Mouse (Mus musculus) ES-Bruce4 (cell line): ENCODE data around the gene Tiprl. TPM values are rescaled to one million over a fixed set of nuclear protein-coding genes. Genes with fewer than 3 reads are reported as not detected.

Experiments
- H3K27ac ChIP-seq: 2 replicates; pipeline ENCODE4 v1.5.1; 2012; ENCODE audit warnings: low read length, inconsistent platforms; ENCODE audit not compliant: insufficient read depth
- H3K27me3 ChIP-seq: 2 replicates; pipeline ENCODE4 v1.6.1; 2012; ENCODE audit warnings: mild to moderate bottlenecking, low read length, inconsistent platforms; ENCODE audit not compliant: control insufficient read depth, poor library complexity, insufficient read depth, severe bottlenecking
- H3K36me3 ChIP-seq: 2 replicates; pipeline ENCODE4 v1.6.1; 2012; ENCODE audit warnings: inconsistent platforms, mild to moderate bottlenecking, low read length, moderate library complexity; ENCODE audit not compliant: control insufficient read depth, poor library complexity, insufficient read depth, severe bottlenecking
- H3K4me1 ChIP-seq: one replicate; pipeline ENCODE4 v1.8.1; 2011; ENCODE audit warnings: low read length; ENCODE audit not compliant: control insufficient read depth, insufficient read depth
- H3K4me3 ChIP-seq: 2 replicates; pipeline ENCODE4 v1.5.1; 2011; ENCODE audit warnings: low read depth, mild to moderate bottlenecking, low read length
- H3K9ac ChIP-seq: 2 replicates; pipeline ENCODE4 v1.6.1; 2012; ENCODE audit warnings: low read depth, mild to moderate bottlenecking, inconsistent platforms; ENCODE audit not compliant: poor library complexity, severe bottlenecking
- H3K9me3 ChIP-seq: replicated peaks from 2 replicates; pipeline ENCODE4 v1.6.1; 2012; ENCODE audit warnings: mild to moderate bottlenecking, low read length, inconsistent platforms; ENCODE audit not compliant: control insufficient read depth, poor library complexity, insufficient read depth, severe bottlenecking
- CTCF ChIP-seq: IDR thresholded peaks from one replicate; pipeline ENCODE4 v1.8.1; 2011; ENCODE audit warnings: low read depth, low read length
- EP300 ChIP-seq: IDR thresholded peaks from 2 replicates; pipeline ENCODE4 v1.6.1; 2011; ENCODE audit warnings: low read depth, low read length; ENCODE audit not compliant: insufficient read depth
- POLR2A ChIP-seq: IDR thresholded peaks from one replicate; pipeline ENCODE4 v1.8.1; 2011; ENCODE audit warnings: low read length; ENCODE audit not compliant: insufficient read depth
- polyA plus RNA-seq: library from polyadenylated mRNA; stranded (reverse); fragments of >200 nt; gene quantifications from 2 replicates; pipeline ENCODE4 v1.2.4, GENCODE M21; 2011; ENCODE audit warnings: low read depth; ENCODE audit not compliant: missing spikeins, insufficient read depth, insufficient read length

The Tiprl gene
- polyA plus RNA-seq, 1 experiment = 88.0 TPM

DNA sequence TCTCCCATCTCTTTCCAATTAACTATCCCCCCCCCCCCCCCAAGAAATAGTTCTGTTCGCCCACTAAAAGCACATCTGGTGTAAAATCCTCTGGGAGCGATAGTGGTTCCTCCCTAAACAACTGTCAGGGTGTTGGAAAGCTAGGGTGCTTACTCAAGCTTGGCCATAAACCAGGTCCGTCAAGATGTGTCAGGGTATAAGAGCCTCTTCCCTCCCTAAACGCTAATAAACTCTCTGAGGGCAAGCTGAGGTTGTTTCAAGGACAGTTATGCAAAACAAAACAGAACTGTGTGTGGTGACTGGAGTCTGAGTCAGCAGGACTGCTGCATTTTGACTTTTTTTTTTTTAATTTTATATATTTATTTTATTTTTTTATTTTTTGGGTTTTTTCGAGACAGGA, 10.3 kb upstream of the Tiprl start:
- H3K9me3 ChIP-seq = no peaks in the 10 kb centered on the region
- TF ChIP-seq POLR2A (no peak), EP300 (no peak), CTCF (no peak)
- no peak overlapping the region for H3K4me3 ChIP-seq
- H3K27ac ChIP-seq = no peak overlapping the region
- H3K27me3 ChIP-seq = no peaks in the 10 kb centered on the region
- H3K36me3 ChIP-seq = no peaks in the 10 kb centered on the region
- H3K9ac ChIP-seq = no peak overlapping the region
- no peaks in the 10 kb centered on the region for H3K4me1 ChIP-seq

GRCm38 (mm10) chr1:165246587-165246986, 9.8 kb upstream of the Tiprl start:
- H3K9ac ChIP-seq = no peak overlapping the region
- no peaks in the 10 kb centered on the region for H3K27me3 ChIP-seq
- no peak overlapping the region for H3K27ac ChIP-seq
- no peaks in the 10 kb centered on the region for H3K36me3 ChIP-seq
- no peak overlapping the region for H3K4me3 ChIP-seq
- no peaks in the 10 kb centered on the region for H3K9me3 ChIP-seq
- TF ChIP-seq CTCF (no peak), EP300 (no peak), POLR2A (no peak)
- H3K4me1 ChIP-seq = no peaks in the 10 kb centered on the region

DNA sequence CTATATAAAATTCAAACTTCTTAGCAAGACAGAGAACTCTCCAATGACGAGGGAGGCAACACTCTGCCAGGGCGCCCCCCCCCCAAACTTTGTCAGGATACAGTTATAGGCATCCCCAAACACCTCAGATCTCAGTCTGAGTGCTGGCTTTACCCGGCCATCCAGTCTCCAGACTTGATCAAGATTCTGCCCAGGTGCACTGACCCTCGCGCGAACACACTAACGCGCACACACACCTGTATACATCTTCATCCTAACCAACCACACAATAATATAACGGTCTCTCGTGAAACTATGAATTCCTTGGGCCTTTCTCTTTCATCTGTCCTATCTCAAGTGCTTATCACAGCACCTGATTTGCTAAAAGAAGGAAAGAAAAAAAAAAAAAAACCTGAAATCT, 950 bp downstream of the Tiprl start:
- TF ChIP-seq EP300 (no peak), POLR2A (no peak), CTCF (no peak)
- Histone ChIP-seq H3K4me1 (no peaks in the 10 kb centered on the region), H3K27me3 (no peaks in the 10 kb centered on the region), H3K4me3 (peak overlapping the region; percentile 92), H3K27ac (no peak overlapping the region), H3K9ac (peak overlapping the region; percentile 80), H3K36me3 (no peaks in the 10 kb centered on the region; the same call in 1 of the 2 replicates), H3K9me3 (no peaks in the 10 kb centered on the region)

DNA sequence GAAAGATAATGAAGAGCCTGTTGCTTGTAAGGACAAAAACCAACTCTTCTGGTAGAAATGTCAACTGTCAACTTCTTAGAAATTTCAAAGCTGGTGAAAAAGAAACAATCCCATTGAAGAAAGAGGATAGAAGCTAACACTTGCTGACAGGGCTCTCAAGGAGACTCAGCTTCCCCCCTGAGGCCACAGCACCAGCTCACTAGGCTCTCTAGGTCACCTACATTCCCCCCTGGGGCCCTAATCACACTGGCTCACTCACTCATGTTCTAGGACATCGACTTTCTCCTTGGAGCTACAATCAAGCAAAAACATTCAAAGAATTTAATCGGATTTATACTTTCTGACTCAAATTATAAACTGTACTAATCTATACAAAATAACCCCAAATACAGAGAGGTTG, 3.0 kb downstream of the Tiprl start:
- Histone ChIP-seq H3K27me3 (no peaks in the 10 kb centered on the region), H3K9me3 (no peaks in the 10 kb centered on the region), H3K4me3 (no peak overlapping the region), H3K9ac (no peak overlapping the region), H3K36me3 (no peaks in the 10 kb centered on the region; the same call in 1 of the 2 replicates), H3K27ac (no peak overlapping the region), H3K4me1 (no peaks in the 10 kb centered on the region)
- TF ChIP-seq POLR2A (no peak), CTCF (no peak), EP300 (no peak)

- Histone ChIP-seq H3K27ac (no peak overlapping the region), H3K9ac (no peak overlapping the region), H3K9me3 (peaks cover 8% of the 10 kb centered on the region), H3K4me1 (no peaks in the 10 kb centered on the region), H3K27me3 (no peaks in the 10 kb centered on the region), H3K4me3 (no peak overlapping the region), H3K36me3 (peaks cover 12% of the 10 kb centered on the region)
- TF ChIP-seq EP300 = no peak
- no peak for TF ChIP-seq CTCF
- TF ChIP-seq POLR2A = no peak
These were observed 6.1 kb downstream of the Tiprl start for GRCm38 (mm10) chr1:165230691-165231090.

DNA sequence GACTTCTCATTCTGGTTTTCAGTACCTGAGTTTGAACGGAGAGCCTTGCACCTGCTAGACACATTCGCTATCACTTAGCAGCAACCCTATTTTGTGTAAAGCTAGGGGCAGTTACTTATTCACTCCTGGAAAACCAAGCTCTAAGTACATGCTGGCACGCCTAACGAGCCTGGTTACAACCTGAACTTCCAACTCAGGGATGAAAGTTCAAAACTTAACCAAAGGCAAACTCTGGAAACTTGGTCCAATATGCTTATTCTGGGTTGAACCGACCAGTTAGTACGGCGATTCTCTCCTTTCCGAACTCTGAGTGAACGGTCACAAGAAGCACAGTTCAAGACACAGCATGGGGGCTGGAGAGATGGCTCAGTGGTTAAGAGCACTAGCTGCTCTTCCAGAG, 7.2 kb downstream of the Tiprl start:
- Histone ChIP-seq H3K4me3 (no peak overlapping the region), H3K9ac (no peak overlapping the region), H3K4me1 (no peaks in the 10 kb centered on the region), H3K27me3 (no peaks in the 10 kb centered on the region), H3K9me3 (peaks cover 8% of the 10 kb centered on the region), H3K27ac (no peak overlapping the region), H3K36me3 (peaks cover 14% of the 10 kb centered on the region)
- no peak for TF ChIP-seq CTCF
- TF ChIP-seq EP300 = no peak
- TF ChIP-seq POLR2A = no peak

DNA sequence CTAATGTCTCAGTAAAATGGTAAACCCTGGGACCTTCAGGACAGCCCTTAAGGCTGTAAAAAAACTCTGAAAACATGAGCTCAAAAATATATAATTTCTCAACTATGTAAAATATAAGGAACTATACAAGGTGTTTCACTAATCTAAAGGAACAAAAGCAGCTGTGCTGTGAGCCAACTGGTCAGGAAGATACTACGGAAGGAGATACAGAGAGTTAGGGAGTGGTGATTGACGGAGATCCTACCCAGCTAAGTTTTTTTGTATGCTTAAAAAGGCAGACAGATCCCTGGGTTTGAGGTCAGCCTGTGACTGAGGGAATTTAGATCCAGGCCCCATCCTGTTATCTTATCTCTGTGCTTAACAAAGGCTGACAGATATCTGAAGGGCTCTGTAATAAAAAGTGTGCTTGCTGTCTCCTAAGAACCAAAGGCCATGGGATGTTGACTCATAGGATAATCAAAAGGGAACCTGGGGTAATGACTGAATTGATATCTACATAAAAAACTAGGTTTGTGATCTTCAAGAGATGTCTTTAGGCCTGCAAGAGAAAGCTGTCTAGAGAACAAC, 19.7 kb downstream of the Tiprl start:
- TF ChIP-seq CTCF (no peak), POLR2A (no peak), EP300 (no peak)
- H3K27me3 ChIP-seq = no peaks in the 10 kb centered on the region

More for the DNA sequence above, 19.7 kb downstream of the Tiprl start:
- Histone ChIP-seq H3K27ac (no peak overlapping the region), H3K9me3 (no peaks in the 10 kb centered on the region), H3K9ac (no peak overlapping the region), H3K4me3 (no peak overlapping the region), H3K4me1 (no peaks in the 10 kb centered on the region), H3K36me3 (peaks cover 19% of the 10 kb centered on the region)
